27 mouse cellular contexts compared by ENCODE assay signal in the genomic region with DNA sequence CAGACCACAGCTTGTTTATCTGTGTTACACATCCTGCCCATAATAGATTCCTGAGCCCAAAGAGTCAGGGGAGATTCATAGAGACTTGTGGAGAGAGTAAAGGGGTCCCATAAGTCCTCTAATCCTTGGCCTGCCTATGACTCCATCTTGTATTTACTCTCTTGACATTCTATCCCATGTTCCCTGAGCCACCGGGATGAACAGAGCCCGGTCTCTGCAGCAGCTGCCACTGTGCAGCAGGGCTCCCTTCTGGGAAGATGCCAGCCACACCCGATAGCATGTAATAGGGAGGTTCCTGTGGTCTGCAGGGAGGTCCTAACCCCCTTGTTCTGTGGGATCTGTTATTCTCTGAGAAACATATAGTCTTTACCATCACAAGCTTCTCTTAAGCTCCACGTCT. TPM values are rescaled to one million over a fixed set of nuclear protein-coding genes. Genes with fewer than 3 reads are reported as not detected.
DNase-seq lines count a peak whose midpoint lies in the region; ATAC-seq and TF ChIP-seq lines count a peak whose summit lies in the region.
"Had no signal": no experiment of that assay in that cellular context is flagged by ENCODE, and none has a peak within 500 bp of the region (broad histone marks: within the 10 kb centered on the region; RNA-seq: fewer than 3 reads in every experiment).

No protein-coding gene starts in this region.

- H3K9me3 ChIP-seq in heart, embryonic 11.5 days (replicated peaks; ENCODE audit: control insufficient read depth, low read length) = no peaks in the 10 kb centered on the region
- H3K9me3 ChIP-seq in kidney, embryonic 15.5 days (replicated peaks) = no peaks in the 10 kb centered on the region
- H3K9me3 ChIP-seq: forebrain, embryonic 10.5 days; forebrain, embryonic 15.5 days; G1E; hindbrain, embryonic 10.5 days; hindbrain, embryonic 15.5 days; limb, embryonic 12.5 days; lung, embryonic 15.5 days; midbrain, embryonic 10.5 days; midbrain, embryonic 15.5 days; stomach, embryonic 15.5 days had no signal

- WGBS in heart, embryonic 11.5 days (ENCODE audit: insufficient replicate concordance) = 71% methylated on average over 4 of the region's 4 CpGs
- 88% methylated on average over 4 of the region's 4 CpGs for WGBS in kidney, embryonic 15.5 days

- H3K4me2 ChIP-seq in heart, embryonic 11.5 days = no peak overlapping the region
- no peak overlapping the region for H3K4me2 ChIP-seq in kidney, embryonic 15.5 days
- H3K4me2 ChIP-seq in myocyte (ENCODE audit: low read depth) = peak overlapping the region; percentile 12
- H3K4me2 ChIP-seq: forebrain, embryonic 15.5 days; hindbrain, embryonic 15.5 days; limb, embryonic 12.5 days; liver, embryonic 11.5 days; lung, embryonic 15.5 days; midbrain, embryonic 15.5 days; stomach, embryonic 15.5 days had no signal

- H3K36me3 ChIP-seq in heart, embryonic 11.5 days (ENCODE audit: control insufficient read depth, insufficient read depth, low read length) = peaks cover 5% of the 10 kb centered on the region
- peaks cover 25% of the 10 kb centered on the region; the same call in 1 of the 2 replicates for H3K36me3 ChIP-seq in kidney, embryonic 15.5 days
- H3K36me3 ChIP-seq in myocyte (ENCODE audit: control insufficient read depth, insufficient read depth) = peaks cover 27% of the 10 kb centered on the region
- H3K36me3 ChIP-seq: forebrain, embryonic 15.5 days; G1E; hindbrain, embryonic 15.5 days; midbrain, embryonic 15.5 days had no signal

- H3ac ChIP-seq in myocyte (ENCODE audit: control insufficient read depth, insufficient read length) = no peak overlapping the region

- H3K79me2 ChIP-seq in myocyte (ENCODE audit: control insufficient read depth, insufficient read depth) = no peaks in the 10 kb centered on the region

- no peak overlapping the region for H3K9ac ChIP-seq in heart, embryonic 11.5 days (ENCODE audit: low read depth, low read length)
- H3K9ac ChIP-seq in kidney, embryonic 15.5 days = no peak overlapping the region
- H3K9ac ChIP-seq: forebrain, embryonic 15.5 days; hindbrain, embryonic 15.5 days; limb, embryonic 12.5 days; lung, embryonic 15.5 days; midbrain, embryonic 15.5 days; stomach, embryonic 15.5 days had no signal

- ATAC-seq in heart, embryonic 11.5 days (replicated peaks; ENCODE audit: insufficient number of reproducible peaks, low FRiP score, low TSS enrichment) = no peak
- no peak for ATAC-seq in kidney, embryonic 15.5 days (replicated peaks; ENCODE audit: low FRiP score)
- ATAC-seq: forebrain, embryonic 15.5 days; inflammation-experienced regulatory T-cells, adult 6 months; midbrain, embryonic 15.5 days had no signal

- no peak for TF ChIP-seq POLR2A in myocyte (IDR thresholded peaks at IDR 0.05; ENCODE audit: insufficient read length, low read depth)

- H3K4me1 ChIP-seq in heart, embryonic 11.5 days (ENCODE audit: control insufficient read depth, insufficient read depth, low read length) = peaks cover 38% of the 10 kb centered on the region
- peaks cover 45% of the 10 kb centered on the region for H3K4me1 ChIP-seq in kidney, embryonic 15.5 days

- peak; percentile 0 for DNase-seq in adrenal gland, adult 8-10 months
- no peak for DNase-seq in adrenal gland, adult 2 months
- peak; percentile 88 for DNase-seq in heart, adult 11 months
- peak; percentile 12 for DNase-seq in kidney, postnatal 10 days
- DNase-seq: adrenal gland, postnatal 25 days; cerebellum, adult 18-20 months; kidney, adult 18-20 months; layer of hippocampus, postnatal 36 days; right cerebral cortex, postnatal 25 days had no signal

- no peaks in the 10 kb centered on the region for H3K27me3 ChIP-seq in heart, embryonic 11.5 days (ENCODE audit: control insufficient read depth, insufficient read depth, low read length)
- no peaks in the 10 kb centered on the region for H3K27me3 ChIP-seq in kidney, embryonic 15.5 days
- H3K27me3 ChIP-seq in myocyte (ENCODE audit: control insufficient read depth, insufficient read depth, insufficient read length) = no peaks in the 10 kb centered on the region
- H3K27me3 ChIP-seq: forebrain, embryonic 15.5 days; hindbrain, embryonic 15.5 days; limb, embryonic 12.5 days; lung, embryonic 15.5 days; midbrain, embryonic 15.5 days; stomach, embryonic 15.5 days had no signal

- H3K27ac ChIP-seq in heart, embryonic 11.5 days (ENCODE audit: low read depth, low read length) = no peak overlapping the region
- no peak overlapping the region for H3K27ac ChIP-seq in kidney, embryonic 15.5 days
- H3K27ac ChIP-seq: forebrain, embryonic 10.5 days; forebrain, embryonic 15.5 days; hindbrain, embryonic 10.5 days; hindbrain, embryonic 15.5 days; limb, embryonic 12.5 days; lung, embryonic 15.5 days; midbrain, embryonic 10.5 days; midbrain, embryonic 15.5 days; stomach, embryonic 15.5 days had no signal

- no peak overlapping the region for H3K4me3 ChIP-seq in heart, embryonic 11.5 days (ENCODE audit: low read depth, low read length)
- no peak overlapping the region for H3K4me3 ChIP-seq in kidney, embryonic 15.5 days (replicated peaks)
- H3K4me3 ChIP-seq in myocyte = no peak overlapping the region
- H3K4me3 ChIP-seq: forebrain, embryonic 10.5 days; forebrain, embryonic 15.5 days; hindbrain, embryonic 10.5 days; hindbrain, embryonic 15.5 days; limb, embryonic 12.5 days; lung, embryonic 15.5 days; midbrain, embryonic 10.5 days; midbrain, embryonic 15.5 days; stomach, embryonic 15.5 days had no signal

TF ChIP-seq in myocyte, 11 proteins besides CTCF, POLR2A, EP300 and RAD21:
- TF ChIP-seq MYOD1 (IDR thresholded peaks at IDR 0.05; ENCODE audit: control insufficient read depth in 1 of 3, insufficient read length in 2 of 3, low read depth in 2 of 3) (peak; percentile 12 to 72 (median 18)), MYOG (IDR thresholded peaks at IDR 0.05; ENCODE audit: control insufficient read depth in 1 of 3, insufficient read depth in 1 of 3, insufficient read length in 2 of 3, low read depth in 2 of 3) (peak in 1 of 3 experiments; percentile 79), POLR2AphosphoS2 (IDR thresholded peaks at IDR 0.05; ENCODE audit: insufficient read length, low read depth) (no peak)

RNA-seq across cellular contexts. Expression of gene P4ha2, which starts 16.5 kb away (rescaled TPM):
- total RNA-seq in adrenal gland, adult 8-10 months (2022) = 10 to 100 TPM; 29.1 to 52.2 (median 44.5) TPM
- total RNA-seq in adrenal gland, adult 2 months (2021) = 10 to 100 TPM; 36.5 to 39.6 TPM
- 10.9 and 12.1 TPM in 2 replicates for polyA plus RNA-seq in adrenal gland, adult 2 months (2012; rRNA removed)
- polyA plus RNA-seq in heart, embryonic 11.5 days (2014; fragmentation: Nextera tagmentation; extraction: Ambion mirVana) = 51.6 and 61.3 TPM in 2 replicates
- polyA plus RNA-seq in kidney, embryonic 15.5 days (2015; fragmentation: Nextera tagmentation; extraction: Ambion mirVana) = 36.6 and 44.5 TPM in 2 replicates
- 89.0 TPM for polyA plus RNA-seq in myocyte (2012; fragmentation: generic; extraction: Trizol)
- total RNA-seq: granulocyte monocyte progenitor cell, adult 5-6 weeks; neutrophil, adult 5-6 weeks had no signal
- polyA plus RNA-seq: G1E; inflammation-experienced regulatory T-cells, adult 6 months had no signal

RNA-seq across cellular contexts. Expression of gene Pdlim4, which starts 47.6 kb away (rescaled TPM):
- 10 to 100 TPM in 2 of 4 experiments, 1 to 10 TPM in 2; 6.7 to 16.2 (median 12.1) TPM for total RNA-seq in adrenal gland, adult 8-10 months (2022)
- total RNA-seq in adrenal gland, adult 2 months (2021) = 10 to 100 TPM; 16.1 to 18.7 TPM
- 86.7 and 101 TPM in 2 replicates for polyA plus RNA-seq in adrenal gland, adult 2 months (2012; rRNA removed)
- polyA plus RNA-seq in heart, embryonic 11.5 days (2014; fragmentation: Nextera tagmentation; extraction: Ambion mirVana) = 8.6 and 12.0 TPM in 2 replicates
- polyA plus RNA-seq in kidney, embryonic 15.5 days (2015; fragmentation: Nextera tagmentation; extraction: Ambion mirVana) = 47.1 and 53.2 TPM in 2 replicates
- 469 TPM for polyA plus RNA-seq in myocyte (2012; fragmentation: generic; extraction: Trizol)
- total RNA-seq: megakaryocyte progenitor cell, adult 5-6 weeks had no signal
- polyA plus RNA-seq: G1E had no signal
